Mouse (Mus musculus): ENCODE data around the gene Npb. TPM values are rescaled to one million over a fixed set of nuclear protein-coding genes. Genes with fewer than 3 reads are reported as not detected.

The Npb gene
- total and polyA plus RNA-seq, 3 experiments, result not detected

DNA sequence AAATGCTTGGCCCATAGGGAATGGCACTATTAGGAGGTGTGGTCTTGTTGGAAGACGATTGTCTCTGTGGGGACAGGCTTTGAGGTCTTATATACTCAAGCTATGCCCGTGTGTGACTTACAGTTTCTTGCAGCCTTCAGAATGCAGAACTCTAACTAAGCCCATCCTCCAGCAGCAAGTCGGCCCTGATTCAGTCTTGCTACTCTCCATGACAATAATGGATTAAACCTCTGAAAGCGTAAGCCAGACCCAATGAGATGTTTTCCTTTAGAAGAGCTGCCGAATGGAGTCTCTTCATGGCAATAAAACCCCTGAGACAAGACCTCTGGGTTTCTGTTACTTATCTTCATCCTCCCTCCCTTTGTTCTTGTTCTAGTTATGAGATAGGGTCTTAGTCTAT lies 26.5 kb downstream of the Npb start:
- no peak for DNase-seq
- intact Hi-C loops (cut with DNase I), result loop anchor here (5.0 kb wide), 1 partner anchor 37 kb away; the partner anchor contains the start of gene Aspscr1
- H3K79me2 ChIP-seq (replicated peaks; ENCODE audit: control insufficient read depth, insufficient read depth, low read length), result no peaks in the 10 kb centered on the region
- peaks cover 18% of the 10 kb centered on the region for H3K4me1 ChIP-seq (ENCODE audit: control insufficient read depth, insufficient read depth, low read length)
- 81% methylated on average over 5 of the region's 5 CpGs for WGBS
- H3K36me3 ChIP-seq (ENCODE audit: control insufficient read depth, insufficient read depth, low read length), result no peaks in the 10 kb centered on the region
- no peaks in the 10 kb centered on the region for H3K27me3 ChIP-seq (ENCODE audit: control insufficient read depth, insufficient read depth, low read length)
- no peak overlapping the region for H3K9ac ChIP-seq (ENCODE audit: low read depth, low read length)
- H3K27ac ChIP-seq, result no peak overlapping the region
- H3K4me3 ChIP-seq, result no peak overlapping the region
- no peak for TF ChIP-seq POLR2A (IDR thresholded peaks at IDR 0.05; ENCODE audit: insufficient read depth, low read depth, low read length)
- TF ChIP-seq CTCF (IDR thresholded peaks at IDR 0.05), result no peak
- TF ChIP-seq EP300 (IDR thresholded peaks at IDR 0.05; ENCODE audit: insufficient read depth, low read depth, low read length), result no peak

DNA sequence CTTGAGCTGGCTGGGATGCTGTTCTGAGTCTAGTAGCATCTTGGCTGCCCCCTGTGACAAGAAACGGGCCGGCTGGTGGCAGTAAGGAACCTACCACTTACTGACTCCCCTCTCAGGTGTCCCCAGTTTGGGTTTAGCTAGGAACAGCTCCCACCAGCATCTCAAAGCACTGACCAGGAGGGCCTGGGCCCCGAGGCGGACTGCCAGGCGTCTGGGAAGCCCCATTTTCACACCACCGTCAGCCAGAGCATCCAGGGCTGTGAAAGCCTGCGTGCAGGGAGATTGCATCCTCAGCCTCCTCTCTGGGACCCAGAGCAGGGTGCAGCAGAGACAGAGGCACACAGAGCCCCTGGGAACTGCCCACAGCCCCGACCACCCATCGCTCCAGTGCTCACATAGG lies 33.0 kb downstream of the Npb start:
- no peak for TF ChIP-seq CTCF (IDR thresholded peaks at IDR 0.05)
- TF ChIP-seq POLR2A (IDR thresholded peaks at IDR 0.05; ENCODE audit: insufficient read depth, low read depth, low read length), result no peak
- TF ChIP-seq EP300 (IDR thresholded peaks at IDR 0.05; ENCODE audit: insufficient read depth, low read depth, low read length), result no peak
- Histone ChIP-seq H3K27ac (no peak overlapping the region), H3K27me3 (ENCODE audit: control insufficient read depth, insufficient read depth, low read length) (no peaks in the 10 kb centered on the region), H3K79me2 (replicated peaks; ENCODE audit: control insufficient read depth, insufficient read depth, low read length) (no peaks in the 10 kb centered on the region), H3K36me3 (ENCODE audit: control insufficient read depth, insufficient read depth, low read length) (no peaks in the 10 kb centered on the region), H3K4me1 (ENCODE audit: control insufficient read depth, insufficient read depth, low read length) (peaks cover 2% of the 10 kb centered on the region; the same call in 1 of the 2 replicates), H3K9ac (ENCODE audit: low read depth, low read length) (no peak overlapping the region), H3K4me3 (no peak overlapping the region)
- intact Hi-C loops (cut with DNase I), result no loop called here
- 74% methylated on average over 9 of the region's 9 CpGs for WGBS
- DNase-seq, result no peak

DNA sequence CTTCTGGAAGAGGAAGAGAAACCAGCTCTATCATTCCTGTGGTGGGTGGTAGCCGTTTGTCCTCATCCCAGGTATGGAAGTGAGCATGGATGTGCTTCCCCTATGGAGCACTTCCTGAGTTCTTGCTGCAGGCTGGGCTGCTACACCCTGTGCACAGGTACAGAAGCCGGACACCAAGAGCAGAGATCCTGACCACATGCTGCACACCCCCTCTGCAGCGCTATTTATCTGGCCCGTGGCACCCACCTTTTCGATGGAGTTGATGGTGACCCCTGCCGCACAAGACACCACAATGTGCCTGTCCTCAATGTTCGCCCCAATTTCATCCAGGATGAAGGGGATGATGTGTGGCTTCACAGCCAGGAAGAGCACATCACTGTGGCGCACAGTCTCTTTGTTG lies 33.6 kb downstream of the Npb start:
- TF ChIP-seq POLR2A (IDR thresholded peaks at IDR 0.05; ENCODE audit: insufficient read depth, low read depth, low read length), result no peak
- TF ChIP-seq EP300 (IDR thresholded peaks at IDR 0.05; ENCODE audit: insufficient read depth, low read depth, low read length), result no peak
- no peak for TF ChIP-seq CTCF (IDR thresholded peaks at IDR 0.05)
- intact Hi-C loops (cut with DNase I), result no loop called here
- Histone ChIP-seq H3K27me3 (ENCODE audit: control insufficient read depth, insufficient read depth, low read length) (no peaks in the 10 kb centered on the region), H3K36me3 (ENCODE audit: control insufficient read depth, insufficient read depth, low read length) (no peaks in the 10 kb centered on the region), H3K4me1 (ENCODE audit: control insufficient read depth, insufficient read depth, low read length) (peaks cover 2% of the 10 kb centered on the region; the same call in 1 of the 2 replicates), H3K79me2 (replicated peaks; ENCODE audit: control insufficient read depth, insufficient read depth, low read length) (no peaks in the 10 kb centered on the region), H3K9ac (ENCODE audit: low read depth, low read length) (no peak overlapping the region), H3K27ac (no peak overlapping the region), H3K4me3 (no peak overlapping the region)
- 89% methylated on average over 8 of the region's 8 CpGs for WGBS
- no peak for DNase-seq

DNA sequence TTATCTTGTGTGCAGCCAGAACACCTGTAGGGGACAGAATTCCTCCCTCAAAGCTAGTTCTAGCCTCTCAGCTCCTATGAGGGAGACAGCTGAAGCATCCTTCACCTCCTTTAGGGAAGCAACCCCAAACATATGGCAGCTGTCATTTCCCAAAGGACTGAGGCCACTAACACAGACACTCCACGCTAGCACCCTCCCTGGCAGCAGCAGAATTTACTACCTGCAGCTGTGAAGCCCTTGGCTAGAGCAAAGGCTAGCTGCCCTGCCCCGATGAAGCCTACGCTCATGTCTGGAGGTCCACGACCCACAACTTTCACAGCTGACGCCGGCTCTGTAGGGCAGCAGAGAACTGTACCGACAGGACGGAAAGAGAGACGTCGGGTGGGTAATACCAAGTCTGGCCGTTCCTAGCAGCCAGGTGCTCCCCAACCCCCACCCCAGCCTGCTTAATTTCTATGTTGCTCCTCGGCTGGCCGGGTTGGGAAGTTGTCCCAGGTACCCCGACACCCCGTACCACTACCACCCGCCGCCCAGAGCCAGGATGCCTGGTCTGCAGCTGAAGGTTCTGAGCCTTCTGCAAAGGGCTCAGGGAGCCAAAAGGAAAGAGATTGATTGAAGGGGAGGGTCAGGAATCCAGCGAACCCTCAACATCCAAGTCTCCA lies 34.8 kb downstream of the Npb start:
- no peak for DNase-seq

DNA sequence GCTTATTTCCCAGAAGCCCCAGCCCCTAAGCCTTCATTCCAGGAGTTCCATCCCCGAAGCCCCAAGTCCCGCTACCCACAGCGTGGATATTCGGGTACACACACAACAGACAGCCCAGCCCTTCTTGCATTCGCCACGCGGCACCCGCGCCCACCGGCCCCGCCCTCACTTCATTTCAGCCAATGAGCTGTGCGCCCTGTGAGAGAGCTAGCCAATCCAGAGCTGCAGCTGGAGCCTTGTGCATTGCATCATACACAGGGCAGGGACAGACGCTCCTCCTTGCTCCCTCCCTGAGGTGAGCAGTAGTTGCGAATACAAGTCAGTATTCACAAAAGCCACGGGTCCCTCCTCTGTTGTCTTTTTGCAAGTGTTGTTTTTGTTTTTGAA lies 35.3 kb downstream of the Npb start, which contains the start of gene Pycr1:
Pycr1 (minus strand) TSS at position 169 of the 387 bp plus-strand sequence.
- WGBS, result under 1% methylated on average over 15 of the region's 15 CpGs
- Histone ChIP-seq H3K27me3 (ENCODE audit: control insufficient read depth, insufficient read depth, low read length) (no peaks in the 10 kb centered on the region), H3K27ac (no peak within 1 kb of the TSS)

More for the DNA sequence above, 34.8 kb downstream of the Npb start:
- Histone ChIP-seq H3K79me2 (replicated peaks; ENCODE audit: control insufficient read depth, insufficient read depth, low read length) (no peaks in the 10 kb centered on the region), H3K4me1 (ENCODE audit: control insufficient read depth, insufficient read depth, low read length) (peaks cover 2% of the 10 kb centered on the region; the same call in 1 of the 2 replicates), H3K9ac (ENCODE audit: low read depth, low read length) (peak overlapping the region; percentile 7), H3K4me3 (peak overlapping the region; percentile 59), H3K36me3 (ENCODE audit: control insufficient read depth, insufficient read depth, low read length) (no peaks in the 10 kb centered on the region), H3K27ac (no peak overlapping the region), H3K27me3 (ENCODE audit: control insufficient read depth, insufficient read depth, low read length) (no peaks in the 10 kb centered on the region)
- TF ChIP-seq POLR2A (IDR thresholded peaks at IDR 0.05; ENCODE audit: insufficient read depth, low read depth, low read length) (no peak), CTCF (IDR thresholded peaks at IDR 0.05) (no peak), EP300 (IDR thresholded peaks at IDR 0.05; ENCODE audit: insufficient read depth, low read depth, low read length) (no peak)
- intact Hi-C loops (cut with DNase I), result no loop called here
- WGBS, result 1% methylated on average over 18 of the region's 18 CpGs

More for the DNA sequence above, 35.3 kb downstream of the Npb start, which contains the start of gene Pycr1:
- intact Hi-C loops (cut with DNase I), result no loop called here
- H3K4me3 ChIP-seq, result peak within 1 kb of the TSS; percentile 59
- peak; percentile 93 to 95 for DNase-seq
- peaks cover 2% of the 10 kb centered on the region; the same call in 1 of the 2 replicates for H3K4me1 ChIP-seq (ENCODE audit: control insufficient read depth, insufficient read depth, low read length)
- TF ChIP-seq CTCF (IDR thresholded peaks at IDR 0.05), result no peak
- TF ChIP-seq POLR2A (IDR thresholded peaks at IDR 0.05; ENCODE audit: insufficient read depth, low read depth, low read length), result peak; percentile 56
- peak within 1 kb of the TSS; percentile 7 for H3K9ac ChIP-seq (ENCODE audit: low read depth, low read length)
- no peaks in the 10 kb centered on the region for H3K79me2 ChIP-seq (replicated peaks; ENCODE audit: control insufficient read depth, insufficient read depth, low read length)
- no peaks in the 10 kb centered on the region for H3K36me3 ChIP-seq (ENCODE audit: control insufficient read depth, insufficient read depth, low read length)

All from heart, adult 2 months (tissue).